Mouse (Mus musculus) cerebellum, adult 18-20 months (tissue): Measurements from ENCODE around the gene Nrde2.

Source experiments
- DNase-seq, 2 experiments: peaks; one replicate each; pipeline ENCODE4 v3.0.0; 2021

Nrde2 gene

DNA sequence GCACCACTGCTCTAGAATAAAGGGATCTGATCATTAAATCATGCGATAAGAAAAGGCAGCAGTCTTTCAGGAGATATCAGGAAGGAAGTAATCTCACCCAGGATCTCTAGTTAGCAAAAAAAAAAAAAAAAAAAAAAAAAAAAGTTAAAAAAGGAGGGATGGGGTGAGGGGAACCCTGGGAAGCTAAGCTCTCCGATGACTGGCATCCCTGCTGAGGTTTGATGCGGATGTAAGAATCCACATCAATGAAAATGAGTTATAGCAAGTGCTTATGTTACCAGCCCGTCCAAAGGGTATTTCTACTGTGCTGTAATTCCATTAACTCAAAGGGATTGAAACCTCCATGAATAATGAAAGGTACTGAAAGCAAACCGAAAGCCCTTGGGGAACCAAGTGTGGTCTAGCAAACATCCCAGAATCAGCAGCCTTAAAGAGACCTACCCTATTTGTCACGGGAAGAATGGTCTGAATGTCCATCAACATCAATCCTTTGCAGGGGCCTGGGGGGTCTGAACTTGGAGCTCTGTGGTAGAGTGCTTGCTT is 19.5 kb upstream of the Nrde2 start:
- DNase-seq = no peak

DNA sequence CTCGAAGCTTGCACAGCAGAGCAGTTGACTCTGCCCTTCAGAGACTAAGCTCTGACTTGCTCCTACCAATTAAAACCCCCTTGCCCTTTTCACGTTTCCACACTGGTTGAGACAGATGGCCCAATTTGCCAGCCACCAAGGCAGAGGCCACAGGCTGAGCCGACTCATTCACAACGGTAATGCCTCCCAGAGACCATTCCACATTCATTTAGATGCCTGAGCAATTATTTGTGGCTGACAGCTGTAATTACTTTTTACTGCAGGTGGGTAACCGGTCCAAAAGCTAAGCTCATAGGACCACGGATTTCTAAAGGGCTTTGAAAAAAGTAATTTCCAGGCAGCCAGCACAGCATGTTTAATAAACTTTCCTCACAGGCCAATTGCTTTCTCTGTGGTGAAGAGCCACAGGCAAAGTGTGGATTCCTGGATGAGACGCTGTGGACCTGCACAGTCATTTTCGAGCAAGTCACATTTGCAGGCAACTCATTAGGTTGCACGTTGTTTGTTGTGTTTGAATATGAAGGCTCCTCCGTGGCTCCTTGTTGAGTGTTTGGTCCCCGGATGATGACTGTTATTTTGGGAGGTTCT is 17.1 kb upstream of the Nrde2 start:
- no peak for DNase-seq

- DNase-seq = no peak
These were observed 13.0 kb upstream of the Nrde2 start for GRCm38 (mm10) chr12:100172481-100172880.

GRCm38 (mm10) chr12:100167931-100168871 is 8.7 kb upstream of the Nrde2 start:
- DNase-seq = peak; percentile 80 to 83

GRCm38 (mm10) chr12:100167502-100167901 is 8.0 kb upstream of the Nrde2 start:
- no peak for DNase-seq

DNA sequence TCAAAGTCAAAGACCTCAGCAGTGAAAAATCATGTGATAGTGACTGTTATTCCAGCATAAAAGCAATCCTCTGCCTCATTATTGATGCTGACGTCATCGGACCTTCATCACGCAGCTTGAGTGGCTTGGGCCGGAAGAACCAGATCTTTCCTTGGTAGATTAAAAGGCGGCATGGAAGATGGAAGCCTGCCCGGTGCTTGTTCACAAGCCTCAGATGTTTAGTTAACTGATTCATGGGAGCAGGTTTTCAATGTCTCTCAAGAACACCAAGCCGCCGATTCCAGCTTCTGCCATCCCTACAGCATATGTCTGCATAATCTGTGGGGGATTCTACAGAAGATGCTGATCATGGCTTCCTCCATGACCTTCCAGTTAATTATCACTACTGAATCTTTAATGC is 7.5 kb upstream of the Nrde2 start:
- peak in 1 of 2 experiments; percentile 21 for DNase-seq

- peak; percentile 56 to 62 for DNase-seq
These were observed 6.7 kb upstream of the Nrde2 start for GRCm38 (mm10) chr12:100166177-100166576.

DNA sequence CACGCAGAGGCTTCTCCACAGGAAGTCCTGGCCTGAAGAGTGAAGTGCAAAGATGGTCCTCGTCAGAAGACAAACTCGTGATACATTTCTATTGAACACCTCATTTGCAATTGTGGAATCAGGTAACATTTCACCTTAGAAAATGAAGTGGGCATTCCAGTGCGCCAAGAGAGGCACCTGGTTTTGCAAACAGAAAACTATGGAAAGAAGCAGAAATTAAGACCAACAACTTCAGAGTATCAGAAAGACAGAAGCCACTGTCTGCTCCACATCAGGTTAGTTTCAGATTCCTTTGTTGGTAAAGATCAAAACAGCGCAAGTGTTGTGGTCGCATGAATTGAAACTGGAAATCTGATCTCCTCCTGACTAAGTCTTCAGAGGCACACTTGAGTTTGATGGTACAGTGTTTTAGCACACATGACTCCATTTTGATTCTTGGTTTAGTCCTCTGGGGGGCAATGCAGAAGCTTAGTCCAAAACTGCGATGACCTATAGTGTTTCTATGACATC is 5.6 kb upstream of the Nrde2 start:
- no peak for DNase-seq

GRCm38 (mm10) chr12:100152466-100152865 is 7.0 kb downstream of the Nrde2 start:
- DNase-seq = no peak

GRCm38 (mm10) chr12:100144269-100144668 is 15.2 kb downstream of the Nrde2 start:
- DNase-seq = no peak

DNA sequence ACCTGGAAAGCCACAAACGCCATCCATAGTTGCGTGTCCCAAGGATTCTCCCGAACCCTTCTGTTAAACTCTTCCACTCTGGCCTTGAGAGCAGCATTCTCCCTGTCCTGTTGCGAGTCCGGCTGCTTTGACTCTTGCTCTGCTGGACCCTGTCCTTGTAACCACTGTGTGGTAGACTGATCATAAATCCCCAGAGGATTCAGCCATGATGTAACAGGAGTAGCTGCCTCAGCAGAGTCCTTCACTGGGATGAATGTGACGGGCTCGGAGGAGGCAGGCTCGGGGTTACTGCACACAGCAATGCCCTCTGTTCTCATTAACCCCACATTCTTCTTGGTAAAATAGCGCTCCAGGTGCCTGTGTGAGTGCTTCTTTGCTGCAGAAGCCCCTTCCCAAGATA is 15.7 kb downstream of the Nrde2 start:
- no peak for DNase-seq

GRCm38 (mm10) chr12:100142848-100143523 is 16.5 kb downstream of the Nrde2 start:
- DNase-seq = no peak

DNA sequence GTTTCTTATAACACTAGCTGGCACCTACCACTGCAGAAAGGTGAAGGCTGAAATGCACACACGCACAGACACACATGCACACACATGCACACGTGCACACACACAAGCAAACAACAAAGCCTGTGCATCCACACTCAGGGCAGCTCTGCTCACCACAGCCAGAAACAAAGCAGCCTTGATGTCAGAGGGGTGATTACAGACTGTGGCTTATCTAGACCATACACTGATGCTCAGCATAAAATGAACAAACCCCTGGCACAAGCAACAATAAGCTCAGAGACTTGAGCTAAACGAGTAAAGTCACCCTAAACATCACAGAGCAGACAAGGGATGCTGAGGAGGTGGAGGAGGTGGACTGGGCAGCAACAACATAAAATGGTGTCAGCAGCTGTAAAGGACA is 24.3 kb downstream of the Nrde2 start:
- DNase-seq = no peak

DNA sequence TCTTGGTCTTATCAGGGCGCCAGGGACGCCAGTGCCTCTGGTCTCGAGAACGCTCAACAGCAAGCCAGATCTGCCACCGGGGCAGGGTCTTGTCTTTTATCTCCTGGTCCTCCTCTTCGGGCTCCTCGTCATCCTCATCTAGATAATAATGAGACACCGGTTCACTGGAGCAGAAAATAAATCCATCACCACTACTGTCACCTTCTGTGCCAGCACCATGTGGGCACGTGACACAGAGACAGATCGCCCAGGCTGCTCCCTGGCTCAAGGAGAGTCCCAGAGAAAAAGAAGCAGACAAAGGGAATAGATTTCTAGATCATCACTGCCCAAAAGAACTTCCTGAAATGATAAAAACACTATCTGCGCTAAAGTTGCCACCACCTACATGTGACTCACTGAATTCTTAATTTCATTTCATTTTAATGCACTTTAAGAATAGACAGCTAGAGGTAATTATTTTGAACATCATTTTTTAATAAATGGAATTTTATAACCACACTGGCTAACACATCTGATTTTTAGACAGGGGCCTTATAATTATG is 25.0 kb downstream of the Nrde2 start:
- DNase-seq = peak in 1 of 2 experiments; percentile 32

DNA sequence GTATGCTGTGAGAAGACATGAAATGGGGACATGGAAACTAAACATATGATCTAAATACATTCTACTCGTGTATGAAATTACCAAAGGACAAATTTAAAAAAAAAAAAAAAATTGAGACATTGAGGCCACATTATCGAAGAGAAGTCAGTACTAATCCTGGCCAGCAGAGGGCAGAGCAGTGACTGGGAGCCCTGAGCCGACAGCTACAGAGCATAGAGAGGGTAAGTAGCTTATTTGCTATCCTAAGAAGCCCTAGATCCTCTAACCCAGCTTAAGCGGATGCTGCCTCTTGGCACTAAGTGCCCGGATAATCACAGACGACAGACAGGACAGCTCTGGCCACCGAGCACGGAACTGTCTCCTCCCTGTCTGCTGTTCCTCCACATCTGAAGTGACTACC is 27.8 kb downstream of the Nrde2 start:
- DNase-seq = peak; percentile 79 to 84

DNA sequence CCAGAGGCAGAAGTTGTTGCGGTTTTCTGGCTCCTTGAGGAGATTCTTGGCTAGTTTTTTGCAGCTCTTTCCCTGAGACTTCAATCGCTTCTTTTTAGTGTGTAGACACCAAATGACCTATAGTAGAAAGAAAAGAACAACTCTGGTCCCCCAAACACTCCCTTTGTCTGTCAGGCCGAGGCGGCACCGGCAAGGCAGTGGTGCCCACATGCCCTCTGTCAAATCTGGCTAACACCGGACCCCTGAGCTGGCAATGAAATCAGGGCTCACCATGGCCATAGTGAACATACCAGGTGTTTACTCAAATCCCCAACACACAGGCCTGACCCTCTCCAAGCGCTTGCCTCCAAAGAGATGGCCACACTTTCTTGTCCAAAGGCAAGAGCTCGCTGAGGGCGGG is 28.3 kb downstream of the Nrde2 start:
- DNase-seq = no peak

- DNase-seq = no peak
These were observed 30.5 kb downstream of the Nrde2 start for GRCm38 (mm10) chr12:100128961-100129360.

- no peak for DNase-seq
These were observed 30.9 kb downstream of the Nrde2 start for GRCm38 (mm10) chr12:100128522-100128921.

DNA sequence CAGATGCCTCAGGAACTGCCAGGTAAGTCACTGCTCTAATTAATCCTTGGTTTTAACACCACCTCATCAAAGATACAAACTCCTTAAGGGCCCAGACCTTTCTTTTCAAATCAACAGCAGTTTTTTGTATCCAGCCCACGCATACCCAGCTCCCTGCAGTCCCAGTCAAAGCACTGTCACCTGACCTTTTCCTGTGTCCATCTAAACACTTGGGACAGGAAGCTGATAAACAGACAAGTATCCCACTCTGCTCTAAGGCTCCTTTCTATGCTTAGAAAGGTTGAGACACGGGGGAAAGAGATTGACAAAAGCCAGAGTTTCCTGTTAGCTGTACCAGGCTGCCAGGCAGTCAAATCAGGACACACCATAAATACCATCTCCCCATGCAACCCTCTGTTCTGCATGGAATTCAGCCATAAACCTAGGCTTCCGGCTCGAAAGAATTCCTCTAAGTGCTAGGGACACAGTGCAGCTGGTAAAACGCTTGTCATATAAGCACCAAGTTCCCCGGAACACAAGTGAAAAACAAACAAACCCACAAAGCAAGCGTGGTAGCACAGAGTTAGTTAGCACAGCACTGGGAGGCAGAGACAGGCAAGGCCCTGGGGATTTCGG is 31.5 kb downstream of the Nrde2 start:
- no peak for DNase-seq

GRCm38 (mm10) chr12:100126968-100127865 is 32.2 kb downstream of the Nrde2 start:
- no peak for DNase-seq
